Mouse (Mus musculus) intestine, embryonic 14.5 days (tissue): ENCODE data around the gene Podxl2. TPM values are rescaled to one million over a fixed set of nuclear protein-coding genes. Genes with fewer than 3 reads are reported as not detected.

Experiments used
- ATAC-seq: fragments of 200-750 bp; cut with Nextera tagmentation; replicated peaks from 2 replicates; pipeline ENCODE4 v1.8.0; 2017; ENCODE audit warnings: low read depth, moderate number of reproducible peaks, moderate TSS enrichment, moderate library complexity; ENCODE audit not compliant: low FRiP score, low TSS enrichment
- DNase-seq: peaks from one replicate; pipeline ENCODE4 v3.0.0-alpha.2; 2018; ENCODE audit warnings: low spot score
- H3K27ac ChIP-seq: fragments of 300-500 bp; sonication (generic); 2 replicates; pipeline ENCODE4 v1.5.1; 2014; ENCODE audit warnings: low read depth, mild to moderate bottlenecking, control low read depth
- H3K27me3 ChIP-seq: fragments of 300-500 bp; sonication (generic); replicated peaks from 2 replicates; pipeline ENCODE4 v1.6.1; 2014; ENCODE audit warnings: low read length, control low read depth; ENCODE audit not compliant: control insufficient read depth, insufficient read depth
- H3K36me3 ChIP-seq: fragments of 300-500 bp; sonication (generic); 2 replicates; pipeline ENCODE4 v1.6.1; 2014; ENCODE audit warnings: low read length, control low read depth; ENCODE audit not compliant: control insufficient read depth, insufficient read depth
- H3K4me1 ChIP-seq: fragments of 300-500 bp; sonication (generic); replicated peaks from 2 replicates; pipeline ENCODE4 v1.6.1; 2014; ENCODE audit warnings: low read length, control low read depth, mixed read lengths; ENCODE audit not compliant: control insufficient read depth, insufficient read depth
- H3K4me2 ChIP-seq: fragments of 300-500 bp; sonication (generic); 2 replicates; pipeline ENCODE4 v1.6.1; 2014; ENCODE audit warnings: low read length
- H3K4me3 ChIP-seq: fragments of 300-500 bp; sonication (generic); 2 replicates; pipeline ENCODE4 v1.5.1; 2014; ENCODE audit warnings: low read depth, low read length, control low read depth, mixed read lengths
- H3K9ac ChIP-seq: fragments of 300-500 bp; sonication (generic); 2 replicates; pipeline ENCODE4 v1.6.1; 2014; ENCODE audit warnings: mild to moderate bottlenecking, low read length
- H3K9me3 ChIP-seq: fragments of 300-500 bp; sonication (generic); 2 replicates; pipeline ENCODE4 v1.6.1; 2016; ENCODE audit warnings: low read length, control low read depth; ENCODE audit not compliant: control insufficient read depth
- WGBS: fragments of 180-500 bp; shearing (Covaris S2); extraction: QIAGEN DNeasy Blood & Tissue Kit; methylation state at CpG from one replicate; pipeline ENCODE4 v1.1.7; 2014; 5-methylcytosine and 5-hydroxymethylcytosine counted together
- polyA plus RNA-seq: library from polyadenylated mRNA; unstranded; fragments of >200 nt; fragmentation: Nextera tagmentation; extraction: Ambion mirVana; gene quantifications from 2 replicates; pipeline ENCODE4 v1.2.1, GENCODE M21; 2014

Gene Podxl2
- polyA plus RNA-seq, 1 experiment from 2014 or later, result 68.0 TPM

DNA sequence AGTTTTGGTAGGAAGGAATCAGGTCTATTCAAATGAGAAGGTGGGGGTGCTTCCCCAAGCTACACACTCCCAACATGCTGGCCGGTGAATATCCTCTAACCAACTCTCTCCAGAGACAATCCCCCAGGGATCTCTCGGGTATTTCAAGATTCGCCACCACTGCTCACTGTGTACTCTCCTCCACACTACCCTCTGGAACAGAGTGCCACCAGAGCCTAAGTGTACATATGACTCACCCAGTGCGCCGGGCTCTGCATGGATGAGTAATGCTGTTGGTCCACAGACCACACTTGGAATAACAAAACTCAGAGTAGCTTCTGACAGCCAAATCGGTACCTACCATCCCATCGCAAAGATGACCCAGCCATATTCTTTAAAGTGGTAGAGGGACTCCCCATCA, 5.4 kb downstream of the Podxl2 start:
- H3K9me3 ChIP-seq, result no peaks in the 10 kb centered on the region
- no peak overlapping the region for H3K9ac ChIP-seq
- no peak overlapping the region for H3K27ac ChIP-seq
- H3K4me2 ChIP-seq, result no peak overlapping the region
- 0 out of 2 replicates have a peak, but pooled peaks cover 3% of the 10 kb centered on the region for H3K27me3 ChIP-seq
- WGBS, result 88% methylated on average over 7 of the region's 7 CpGs
- no peak for DNase-seq
- ATAC-seq, result no peak
- no peak overlapping the region for H3K4me3 ChIP-seq
- H3K36me3 ChIP-seq, result peaks cover 5% of the 10 kb centered on the region; the same call in 1 of the 2 replicates
- H3K4me1 ChIP-seq, result peaks cover 14% of the 10 kb centered on the region

DNA sequence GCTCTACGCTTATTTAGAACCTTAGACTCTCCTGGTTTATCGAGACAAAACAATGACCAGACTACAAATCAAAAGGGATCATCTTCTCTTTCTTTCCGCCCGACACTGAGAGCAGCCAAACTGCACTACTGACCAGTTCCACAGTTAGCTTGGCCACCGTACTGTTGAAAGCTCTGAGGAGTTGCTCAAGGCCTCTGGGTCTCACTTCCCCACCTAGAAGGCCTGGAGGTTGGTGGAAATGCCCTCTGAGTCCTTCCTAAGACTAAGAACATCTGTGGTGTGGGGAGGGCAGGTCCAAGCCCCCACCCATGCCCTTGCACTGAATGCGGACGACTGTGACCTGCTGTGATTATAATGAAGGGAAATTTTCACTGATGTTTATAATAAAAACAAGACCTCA, 9.1 kb downstream of the Podxl2 start:
- no peak for ATAC-seq
- Histone ChIP-seq H3K4me1 (no peaks in the 10 kb centered on the region), H3K9me3 (no peaks in the 10 kb centered on the region), H3K4me2 (no peak overlapping the region), H3K27ac (no peak overlapping the region), H3K9ac (no peak overlapping the region), H3K27me3 (no peaks in the 10 kb centered on the region), H3K36me3 (peaks cover 29% of the 10 kb centered on the region), H3K4me3 (no peak overlapping the region)
- 79% methylated on average over 7 of the region's 7 CpGs for WGBS
- DNase-seq, result no peak

DNA sequence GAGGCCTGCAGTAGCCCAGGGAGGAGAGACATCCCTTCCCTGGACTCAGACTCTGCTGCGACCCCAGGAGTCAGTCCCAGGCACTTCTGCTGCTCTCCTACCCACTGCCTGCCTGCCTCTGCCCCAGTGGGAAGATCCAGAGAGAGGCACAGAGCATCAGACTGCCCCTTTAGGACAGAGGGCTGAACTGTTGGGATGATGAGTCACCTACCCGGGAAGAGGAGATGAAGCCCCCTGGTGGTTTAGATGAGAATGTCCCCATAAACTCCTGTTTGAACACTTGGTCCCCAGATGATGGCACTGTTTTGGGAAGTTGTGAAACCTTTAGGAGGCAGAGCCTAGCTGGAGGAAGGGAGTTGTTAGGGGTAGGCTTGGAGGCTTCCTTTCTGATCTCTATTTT, 13.9 kb downstream of the Podxl2 start:
- Histone ChIP-seq H3K27ac (no peak overlapping the region), H3K9me3 (no peaks in the 10 kb centered on the region), H3K27me3 (no peaks in the 10 kb centered on the region), H3K4me1 (no peaks in the 10 kb centered on the region), H3K4me3 (no peak overlapping the region), H3K4me2 (no peak overlapping the region), H3K9ac (no peak overlapping the region), H3K36me3 (peaks cover 29% of the 10 kb centered on the region)
- WGBS, result 15% methylated on average over 2 of the region's 2 CpGs
- ATAC-seq (0 out of 2 replicates have a peak, but pooled peaks have one; percentile 40), DNase-seq (no peak)

GRCm38 (mm10) chr6:88858341-88858740, 16.5 kb downstream of the Podxl2 start:
- Histone ChIP-seq H3K36me3 (peaks cover 20% of the 10 kb centered on the region), H3K4me2 (no peak overlapping the region), H3K9me3 (no peaks in the 10 kb centered on the region), H3K4me1 (no peaks in the 10 kb centered on the region), H3K27ac (no peak overlapping the region), H3K9ac (no peak overlapping the region), H3K4me3 (no peak overlapping the region), H3K27me3 (no peaks in the 10 kb centered on the region)
- ATAC-seq (no peak), DNase-seq (no peak)
- WGBS, result 68% methylated on average over 7 of the region's 7 CpGs

GRCm38 (mm10) chr6:88857830-88858229, 17.0 kb downstream of the Podxl2 start:
- no peak overlapping the region for H3K27ac ChIP-seq
- H3K4me3 ChIP-seq, result no peak overlapping the region
- H3K9me3 ChIP-seq, result no peaks in the 10 kb centered on the region
- no peaks in the 10 kb centered on the region for H3K4me1 ChIP-seq
- H3K27me3 ChIP-seq, result no peaks in the 10 kb centered on the region
- H3K4me2 ChIP-seq, result no peak overlapping the region
- DNase-seq (no peak), ATAC-seq (no peak)
- WGBS, result 86% methylated on average over 6 of the region's 6 CpGs
- no peak overlapping the region for H3K9ac ChIP-seq
- peaks cover 15% of the 10 kb centered on the region for H3K36me3 ChIP-seq

GRCm38 (mm10) chr6:88857249-88857648, 17.6 kb downstream of the Podxl2 start:
- WGBS, result 38% methylated on average over 9 of the region's 9 CpGs
- Histone ChIP-seq H3K4me1 (no peaks in the 10 kb centered on the region), H3K27me3 (no peaks in the 10 kb centered on the region), H3K9ac (no peak overlapping the region), H3K36me3 (peaks cover 13% of the 10 kb centered on the region; the same call in 1 of the 2 replicates), H3K27ac (no peak overlapping the region), H3K9me3 (no peaks in the 10 kb centered on the region), H3K4me2 (no peak overlapping the region), H3K4me3 (no peak overlapping the region)
- DNase-seq (no peak), ATAC-seq (no peak)

DNA sequence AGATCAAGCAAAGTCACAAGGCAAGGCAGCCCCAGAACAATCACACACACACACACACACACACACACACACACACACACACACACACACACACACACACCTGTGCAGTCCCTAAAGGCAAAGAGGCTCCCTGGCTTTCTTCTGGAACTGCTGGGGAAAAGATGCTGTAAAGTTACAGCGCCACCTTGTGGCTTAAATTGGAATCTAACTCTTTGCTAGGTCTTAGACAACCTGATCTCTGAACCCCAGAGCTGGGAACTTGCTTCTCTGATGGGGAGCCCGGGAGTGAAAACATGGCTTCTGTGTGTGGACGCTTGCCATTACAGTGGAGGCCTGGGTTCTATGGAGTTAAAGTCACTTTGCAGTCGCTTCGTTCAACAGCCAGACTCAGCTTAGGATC, 19.2 kb downstream of the Podxl2 start:
- WGBS, result 13% methylated on average over 5 of the region's 5 CpGs
- H3K4me1 ChIP-seq, result no peaks in the 10 kb centered on the region

DNA sequence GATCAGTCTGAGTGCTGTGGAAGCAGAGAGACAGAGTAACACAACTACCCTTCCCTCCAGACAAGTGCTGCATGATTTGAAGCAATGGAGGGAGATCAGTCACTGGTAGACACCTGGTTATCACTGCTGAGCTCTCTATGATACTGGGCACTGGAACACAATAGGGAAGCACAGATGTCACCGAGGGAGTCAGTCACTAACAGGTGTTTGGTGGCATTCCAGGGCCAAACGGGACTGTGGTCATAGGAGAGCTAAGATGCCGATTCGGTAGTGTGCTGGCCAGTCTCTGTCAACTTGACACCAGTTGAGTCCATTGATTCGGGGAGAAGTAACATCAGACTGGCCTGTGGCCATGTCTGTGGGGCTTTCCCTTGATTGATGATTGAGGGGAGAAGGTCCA, 20.3 kb downstream of the Podxl2 start:
- Histone ChIP-seq H3K27ac (no peak overlapping the region), H3K27me3 (no peaks in the 10 kb centered on the region), H3K4me1 (no peaks in the 10 kb centered on the region), H3K4me3 (no peak overlapping the region), H3K4me2 (no peak overlapping the region), H3K9ac (no peak overlapping the region), H3K36me3 (peaks cover 4% of the 10 kb centered on the region; the same call in 1 of the 2 replicates), H3K9me3 (no peaks in the 10 kb centered on the region)
- WGBS, result 76% methylated on average over 5 of the region's 5 CpGs
- DNase-seq (no peak), ATAC-seq (no peak)

More for the DNA sequence above, 19.2 kb downstream of the Podxl2 start:
- no peaks in the 10 kb centered on the region for H3K27me3 ChIP-seq
- ATAC-seq (peak; percentile 52; the same call in 1 of the 2 replicates), DNase-seq (peak; percentile 72)
- peaks cover 4% of the 10 kb centered on the region; the same call in 1 of the 2 replicates for H3K36me3 ChIP-seq
- no peaks in the 10 kb centered on the region for H3K9me3 ChIP-seq
- H3K4me3 ChIP-seq, result no peak overlapping the region
- no peak overlapping the region for H3K4me2 ChIP-seq
- H3K9ac ChIP-seq, result no peak overlapping the region
- H3K27ac ChIP-seq, result no peak overlapping the region

GRCm38 (mm10) chr6:88850034-88850433, 24.8 kb downstream of the Podxl2 start:
- DNase-seq, result no peak
- no peak for ATAC-seq
- no peaks in the 10 kb centered on the region for H3K9me3 ChIP-seq
- WGBS, result 87% methylated on average over 7 of the region's 7 CpGs
- no peaks in the 10 kb centered on the region for H3K27me3 ChIP-seq
- H3K9ac ChIP-seq, result no peak overlapping the region
- no peak overlapping the region for H3K4me2 ChIP-seq
- no peak overlapping the region for H3K4me3 ChIP-seq
- H3K27ac ChIP-seq, result no peak overlapping the region
- no peaks in the 10 kb centered on the region for H3K4me1 ChIP-seq
- H3K36me3 ChIP-seq, result peaks cover 11% of the 10 kb centered on the region; the same call in 1 of the 2 replicates
